Mouse (Mus musculus) kidney, embryonic 15.5 days (tissue): ENCODE data around the gene Ackr3. TPM values are rescaled to one million over a fixed set of nuclear protein-coding genes. Genes with fewer than 3 reads are reported as not detected.

ENCODE experiments used
- ATAC-seq: fragments of 200-750 bp; cut with Nextera tagmentation; replicated peaks from 2 replicates; pipeline ENCODE4 v1.8.0; 2017; ENCODE audit warnings: moderate TSS enrichment; ENCODE audit not compliant: low FRiP score
- H3K27ac ChIP-seq: fragments of 300-500 bp; sonication (generic); 2 replicates; pipeline ENCODE4 v1.5.1; 2015; ENCODE audit warnings: mild to moderate bottlenecking, inconsistent platforms
- H3K27me3 ChIP-seq: fragments of 300-500 bp; sonication (generic); 2 replicates; pipeline ENCODE4 v1.6.1; 2015; ENCODE audit warnings: inconsistent platforms
- H3K36me3 ChIP-seq: fragments of 300-500 bp; sonication (generic); 2 replicates; pipeline ENCODE4 v1.6.1; 2015; ENCODE audit warnings: inconsistent platforms
- H3K4me1 ChIP-seq: fragments of 300-500 bp; sonication (generic); 2 replicates; pipeline ENCODE4 v1.6.1; 2015; ENCODE audit warnings: inconsistent platforms
- H3K4me2 ChIP-seq: fragments of 300-500 bp; sonication (generic); 2 replicates; pipeline ENCODE4 v1.6.1; 2015; ENCODE audit warnings: moderate library complexity, mild to moderate bottlenecking, inconsistent platforms
- H3K4me3 ChIP-seq: fragments of 300-500 bp; sonication (generic); replicated peaks from 2 replicates; pipeline ENCODE4 v1.5.1; 2015; ENCODE audit warnings: mild to moderate bottlenecking, inconsistent platforms
- H3K9ac ChIP-seq: fragments of 300-500 bp; sonication (generic); 2 replicates; pipeline ENCODE4 v1.6.1; 2015; ENCODE audit warnings: mild to moderate bottlenecking, inconsistent platforms
- H3K9me3 ChIP-seq: fragments of 300-500 bp; sonication (generic); replicated peaks from 2 replicates; pipeline ENCODE4 v1.6.1; 2016; ENCODE audit warnings: inconsistent platforms
- WGBS: fragments of 180-500 bp; shearing (Covaris S2); methylation state at CpG from one replicate; pipeline ENCODE4 v1.1.7; 2015; ENCODE audit warnings: mixed read lengths; 5-methylcytosine and 5-hydroxymethylcytosine counted together
- polyA plus RNA-seq: library from polyadenylated mRNA; unstranded; fragments of >200 nt; fragmentation: Nextera tagmentation; extraction: Ambion mirVana; gene quantifications from 2 replicates; pipeline ENCODE4 v1.2.1, GENCODE M21; 2015

Ackr3 gene
- polyA plus RNA-seq, 1 experiment from 2014 or later, result 46.8 TPM

DNA sequence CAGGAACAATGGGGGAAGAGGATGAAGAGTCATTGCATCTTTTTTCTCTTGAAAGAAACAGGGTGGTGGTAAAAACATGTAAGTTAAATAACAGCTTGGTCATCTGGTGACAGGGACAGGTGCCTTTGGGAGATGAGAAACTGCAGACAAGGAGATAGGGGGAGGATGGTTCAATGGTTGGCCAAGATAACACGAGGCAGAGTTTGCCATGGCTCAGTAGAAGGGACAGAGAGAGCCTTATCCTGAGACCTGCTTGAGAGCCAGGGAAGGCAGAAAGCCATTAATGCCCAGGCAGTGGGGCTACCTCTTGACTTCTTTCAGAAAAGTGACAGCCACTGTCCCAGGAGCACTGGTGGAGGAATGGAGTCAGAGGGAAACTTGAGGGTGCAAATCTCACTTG, 43.0 kb downstream of the Ackr3 start:
- H3K4me1 ChIP-seq, result peaks cover 22% of the 10 kb centered on the region
- H3K27ac ChIP-seq, result no peak overlapping the region
- no peaks in the 10 kb centered on the region for H3K36me3 ChIP-seq
- H3K9me3 ChIP-seq, result no peaks in the 10 kb centered on the region
- H3K9ac ChIP-seq, result no peak overlapping the region
- 62% methylated on average over 1 of the region's 1 CpGs for WGBS
- no peak overlapping the region for H3K4me2 ChIP-seq
- no peaks in the 10 kb centered on the region for H3K27me3 ChIP-seq
- no peak for ATAC-seq
- no peak overlapping the region for H3K4me3 ChIP-seq

DNA sequence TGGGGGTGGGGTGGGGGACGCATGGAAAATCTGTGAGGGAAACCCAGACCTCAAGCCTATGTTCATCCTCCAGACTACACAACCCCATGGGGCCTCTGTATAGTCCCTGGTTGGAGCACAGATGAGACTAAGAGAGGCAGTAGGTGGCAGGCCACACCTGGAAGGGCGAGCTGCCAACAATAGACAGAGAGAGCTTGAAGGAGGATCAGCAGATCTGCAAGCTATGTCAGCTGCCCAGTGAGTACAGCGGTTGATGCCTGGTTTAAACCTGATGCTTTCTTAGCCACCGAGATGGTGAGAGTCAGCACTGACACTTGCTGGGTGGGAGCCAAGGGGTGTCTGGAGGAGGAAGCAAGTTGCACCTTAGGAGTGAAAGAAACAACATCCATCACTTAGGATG, 43.5 kb downstream of the Ackr3 start:
- WGBS, result 61% methylated on average over 3 of the region's 4 CpGs
- H3K4me2 ChIP-seq, result no peak overlapping the region
- peaks cover 22% of the 10 kb centered on the region for H3K4me1 ChIP-seq
- H3K36me3 ChIP-seq, result no peaks in the 10 kb centered on the region
- H3K4me3 ChIP-seq, result no peak overlapping the region
- H3K27ac ChIP-seq, result no peak overlapping the region
- no peaks in the 10 kb centered on the region for H3K27me3 ChIP-seq
- no peak for ATAC-seq
- H3K9ac ChIP-seq, result no peak overlapping the region
- no peaks in the 10 kb centered on the region for H3K9me3 ChIP-seq

DNA sequence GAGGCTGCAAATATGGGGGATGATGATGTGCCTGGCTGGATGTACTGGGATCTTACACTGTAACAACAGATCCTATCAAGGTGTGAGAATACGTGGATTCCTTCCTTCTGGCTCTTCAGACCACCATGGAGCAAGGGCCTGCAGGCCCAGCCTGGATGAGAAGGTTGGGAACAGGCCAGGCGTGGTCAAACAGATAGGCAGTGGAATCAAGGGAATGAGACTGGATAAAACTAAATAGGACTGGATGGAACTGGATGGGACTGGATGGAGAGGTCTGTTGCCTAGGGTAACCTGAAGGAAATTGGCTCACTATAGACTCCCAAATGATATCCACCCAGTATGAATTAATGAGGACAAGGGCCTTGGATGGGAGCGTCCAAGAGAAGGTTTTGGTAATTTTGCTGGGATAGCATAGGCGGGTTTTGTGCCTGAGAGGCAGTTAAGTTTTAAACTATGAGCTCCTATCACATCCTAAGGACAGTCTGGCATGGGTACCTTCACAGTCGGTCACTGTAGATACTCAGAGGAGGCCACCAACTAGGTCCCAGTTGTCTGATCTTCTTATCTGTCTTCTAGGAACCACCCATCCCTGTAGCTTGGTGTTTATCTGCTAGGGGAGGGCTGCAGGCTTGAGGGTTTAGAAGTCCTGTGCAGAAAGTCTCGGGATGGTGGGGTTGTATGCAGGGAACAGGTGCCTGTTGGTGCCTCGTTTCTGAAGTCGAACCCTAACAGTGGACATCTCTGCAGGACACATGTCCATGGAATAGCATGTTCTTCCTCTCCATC, 44.2 kb downstream of the Ackr3 start:
- Histone ChIP-seq H3K4me1 (peaks cover 27% of the 10 kb centered on the region), H3K27me3 (no peaks in the 10 kb centered on the region), H3K36me3 (no peaks in the 10 kb centered on the region), H3K9ac (no peak overlapping the region), H3K9me3 (no peaks in the 10 kb centered on the region), H3K27ac (no peak overlapping the region), H3K4me2 (no peak overlapping the region), H3K4me3 (no peak overlapping the region)
- WGBS, result 91% methylated on average over 8 of the region's 8 CpGs
- no peak for ATAC-seq

DNA sequence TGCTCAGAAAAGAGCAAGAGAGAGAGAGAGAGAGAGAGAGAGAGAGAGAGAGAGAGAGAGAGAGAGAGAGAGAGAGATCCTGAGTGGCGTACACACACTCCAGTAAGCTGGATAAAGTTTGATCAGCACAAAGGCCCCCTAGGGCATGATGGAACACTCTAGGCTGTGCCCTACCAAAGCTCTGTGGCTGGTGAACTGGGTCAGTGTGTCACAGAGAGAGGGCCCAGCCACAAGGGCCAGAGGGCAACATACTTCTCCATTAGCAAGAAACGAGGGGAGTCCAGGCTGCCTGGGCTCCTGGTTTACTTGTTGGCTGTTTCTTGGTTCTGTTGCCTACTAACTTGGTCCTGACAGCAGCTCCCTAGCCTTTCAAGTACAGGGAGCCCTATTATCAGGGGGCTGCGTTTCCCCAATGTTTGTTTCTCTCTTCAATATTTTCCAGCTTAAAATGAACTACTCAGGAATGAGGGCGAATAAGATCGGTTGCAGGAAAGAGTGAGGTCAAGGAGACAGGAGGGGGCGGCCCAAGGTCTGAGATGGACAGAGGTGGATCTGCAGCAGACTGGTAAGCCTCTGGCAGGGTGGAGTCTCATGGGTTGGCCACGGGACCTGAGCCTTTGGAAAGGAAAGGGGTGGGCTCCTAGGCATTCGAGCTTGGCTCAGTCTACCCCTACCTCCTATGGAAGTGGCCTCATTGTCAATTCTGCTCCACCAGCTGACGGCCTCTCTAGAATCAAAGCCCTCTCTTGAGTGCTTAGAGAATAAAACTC, 45.4 kb downstream of the Ackr3 start:
- Histone ChIP-seq H3K4me3 (no peak overlapping the region), H3K27ac (no peak overlapping the region), H3K9ac (no peak overlapping the region), H3K4me2 (no peak overlapping the region), H3K9me3 (no peaks in the 10 kb centered on the region), H3K27me3 (no peaks in the 10 kb centered on the region), H3K4me1 (peaks cover 38% of the 10 kb centered on the region), H3K36me3 (no peaks in the 10 kb centered on the region)
- ATAC-seq, result no peak
- 75% methylated on average over 9 of the region's 9 CpGs for WGBS

DNA sequence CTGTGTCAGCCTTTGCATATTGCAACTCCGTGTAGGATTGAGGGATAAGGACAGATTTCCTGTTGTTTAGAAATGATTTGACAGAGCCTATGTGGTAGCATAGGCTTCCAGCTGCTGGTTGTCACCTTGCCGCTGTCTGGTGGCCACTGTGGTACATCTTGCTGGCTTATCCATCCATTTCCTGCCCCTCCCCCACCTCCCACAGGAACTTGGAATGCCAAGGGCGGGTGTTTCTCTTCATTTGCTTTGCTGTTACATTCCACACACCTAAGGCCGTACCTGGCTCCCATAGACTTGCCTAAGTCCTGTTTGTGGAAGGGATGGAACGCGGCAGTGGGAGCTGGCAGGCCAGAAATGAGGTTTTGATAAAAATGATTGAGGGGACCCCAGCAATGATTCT, 46.6 kb downstream of the Ackr3 start:
- no peak overlapping the region for H3K4me2 ChIP-seq
- H3K9ac ChIP-seq, result no peak overlapping the region
- H3K4me1 ChIP-seq, result peaks cover 49% of the 10 kb centered on the region
- H3K27me3 ChIP-seq, result no peaks in the 10 kb centered on the region
- no peaks in the 10 kb centered on the region for H3K36me3 ChIP-seq
- no peak for ATAC-seq
- H3K9me3 ChIP-seq, result no peaks in the 10 kb centered on the region
- no peak overlapping the region for H3K27ac ChIP-seq
- 63% methylated on average over 6 of the region's 6 CpGs for WGBS
- H3K4me3 ChIP-seq, result no peak overlapping the region

DNA sequence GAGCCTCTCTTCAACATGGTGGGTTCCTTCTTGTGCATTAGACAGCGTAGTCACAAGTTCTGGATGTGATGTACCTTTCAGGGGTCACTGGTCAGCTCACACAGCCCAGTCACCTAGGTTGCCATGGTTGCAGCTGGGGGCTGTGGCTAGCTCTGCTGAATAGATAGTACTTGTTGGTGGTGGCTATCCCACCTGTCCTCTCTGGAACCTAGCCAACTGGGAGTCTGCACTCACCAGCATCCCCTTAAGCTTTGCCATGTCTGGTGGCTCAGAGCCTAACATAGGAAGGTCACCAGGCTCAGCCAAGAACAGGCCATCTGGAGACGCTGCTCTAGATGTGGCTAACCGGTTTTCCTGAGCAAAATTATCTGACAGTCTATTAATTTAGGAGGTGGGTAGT, 47.4 kb downstream of the Ackr3 start:
- Histone ChIP-seq H3K4me1 (peaks cover 49% of the 10 kb centered on the region), H3K9me3 (no peaks in the 10 kb centered on the region), H3K36me3 (no peaks in the 10 kb centered on the region), H3K27me3 (no peaks in the 10 kb centered on the region), H3K4me2 (no peak overlapping the region), H3K4me3 (no peak overlapping the region), H3K27ac (no peak overlapping the region), H3K9ac (no peak overlapping the region)
- 44% methylated on average over 3 of the region's 3 CpGs for WGBS
- peak; percentile 26; the same call in 1 of the 2 replicates for ATAC-seq

DNA sequence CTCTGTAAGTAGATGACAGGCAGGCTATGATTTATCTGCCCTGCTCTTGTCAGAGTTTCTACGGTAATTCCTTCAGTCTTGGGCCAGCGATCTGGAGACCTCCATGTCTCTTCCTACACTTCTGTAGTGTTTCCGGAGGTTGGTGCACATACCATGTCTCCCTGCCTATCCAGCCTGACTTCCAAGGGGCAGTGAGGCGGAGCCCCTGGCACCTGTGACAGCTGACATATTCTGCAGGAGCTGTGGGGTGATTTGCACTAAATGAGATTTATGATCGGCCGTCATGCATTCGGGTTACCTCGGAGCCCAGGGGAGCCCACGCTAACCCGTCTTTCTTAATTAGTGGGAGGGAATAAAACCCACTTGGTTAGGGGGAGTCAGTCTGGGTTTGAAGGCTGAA, 49.7 kb downstream of the Ackr3 start:
- 24% methylated on average over 10 of the region's 10 CpGs for WGBS

DNA sequence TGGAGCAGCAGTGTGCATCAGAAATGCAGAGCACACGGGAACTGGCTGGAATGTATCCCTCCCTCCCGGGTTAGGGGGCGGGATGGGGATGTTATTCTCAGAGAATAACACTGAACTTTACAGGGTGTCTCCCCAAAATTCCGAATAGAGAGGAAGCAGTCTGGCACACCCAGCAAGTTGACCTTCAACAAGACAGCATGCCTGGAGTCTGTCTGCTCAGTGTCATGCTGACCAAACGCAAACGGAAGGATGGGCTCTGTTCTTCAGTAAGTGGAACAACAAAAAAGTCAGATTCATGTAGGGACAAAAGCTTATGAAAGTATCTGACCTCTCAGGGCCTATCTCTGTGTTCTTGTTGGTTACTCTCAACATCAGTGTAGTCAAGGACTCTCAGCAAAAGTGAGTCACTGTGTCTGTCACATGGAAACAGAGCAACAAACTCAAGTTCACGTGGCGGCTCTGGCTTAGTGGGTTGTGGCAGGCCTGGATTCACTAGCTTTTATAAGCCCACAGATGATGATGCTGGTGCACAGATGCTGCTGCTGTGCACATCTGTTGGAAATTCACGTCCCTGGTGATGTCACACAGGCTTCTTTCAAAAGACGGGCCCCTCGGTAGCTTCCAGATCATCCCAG, 54.6 kb downstream of the Ackr3 start:
- 83% methylated on average over 11 of the region's 11 CpGs for WGBS
- Histone ChIP-seq H3K4me1 (peaks cover 23% of the 10 kb centered on the region), H3K27me3 (0 out of 2 replicates have a peak, but pooled peaks cover 7% of the 10 kb centered on the region), H3K4me2 (no peak overlapping the region), H3K4me3 (no peak overlapping the region), H3K36me3 (no peaks in the 10 kb centered on the region), H3K27ac (no peak overlapping the region), H3K9me3 (no peaks in the 10 kb centered on the region), H3K9ac (no peak overlapping the region)
- no peak for ATAC-seq

More for the DNA sequence above, 49.7 kb downstream of the Ackr3 start:
- no peaks in the 10 kb centered on the region for H3K36me3 ChIP-seq
- H3K27me3 ChIP-seq, result 0 out of 2 replicates have a peak, but pooled peaks cover 7% of the 10 kb centered on the region
- no peak overlapping the region for H3K27ac ChIP-seq
- H3K9me3 ChIP-seq, result no peaks in the 10 kb centered on the region
- no peak overlapping the region for H3K4me3 ChIP-seq
- peak; percentile 66 for ATAC-seq
- H3K9ac ChIP-seq, result no peak overlapping the region
- no peak overlapping the region for H3K4me2 ChIP-seq
- H3K4me1 ChIP-seq, result peaks cover 49% of the 10 kb centered on the region

DNA sequence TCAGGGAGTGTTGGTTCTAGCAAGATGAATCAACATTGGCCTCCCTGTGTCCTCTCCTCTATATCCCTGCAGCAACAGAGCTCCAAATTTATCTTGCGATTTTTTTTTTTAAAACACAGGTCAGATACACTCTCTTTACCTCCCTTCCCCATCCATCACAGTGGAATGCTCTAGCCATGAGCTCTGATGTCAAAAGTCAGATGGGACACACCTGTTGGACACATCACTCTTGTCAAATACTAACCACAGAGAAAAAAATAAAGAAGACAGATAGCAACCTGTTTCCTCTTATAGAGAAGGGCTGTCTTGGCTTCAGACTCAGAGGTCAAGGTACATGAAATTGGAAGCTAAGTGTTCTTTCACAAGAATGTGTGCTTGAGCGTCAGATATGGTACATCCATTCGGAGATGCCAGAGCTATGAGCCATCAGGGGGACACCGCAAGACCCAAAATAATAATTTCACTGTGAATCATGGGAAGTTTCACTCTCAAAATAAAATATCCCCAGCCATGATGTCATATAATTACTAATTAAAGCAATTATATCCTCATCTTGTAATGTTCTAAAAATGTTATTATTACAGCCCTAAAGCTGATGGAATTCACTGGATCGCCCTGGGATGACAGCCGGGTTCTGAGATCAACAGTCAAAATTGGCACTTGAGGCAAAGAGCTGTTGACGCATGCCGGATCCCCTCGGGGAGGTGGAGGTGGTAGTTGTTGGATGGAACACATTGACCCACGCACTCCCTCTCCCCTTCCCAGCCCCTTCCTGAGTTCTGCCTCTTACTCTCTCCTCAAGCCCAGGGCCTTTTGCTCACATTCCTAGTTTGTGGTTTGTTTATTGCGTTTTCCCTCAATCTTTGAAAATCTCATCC, 57.2 kb downstream of the Ackr3 start:
- Histone ChIP-seq H3K36me3 (no peaks in the 10 kb centered on the region), H3K4me1 (0 out of 2 replicates have a peak, but pooled peaks cover 5% of the 10 kb centered on the region), H3K9ac (no peak overlapping the region), H3K27ac (no peak overlapping the region), H3K4me2 (no peak overlapping the region), H3K4me3 (no peak overlapping the region), H3K27me3 (0 out of 2 replicates have a peak, but pooled peaks cover 7% of the 10 kb centered on the region), H3K9me3 (no peaks in the 10 kb centered on the region)
- WGBS, result 79% methylated on average over 11 of the region's 11 CpGs
- no peak for ATAC-seq

DNA sequence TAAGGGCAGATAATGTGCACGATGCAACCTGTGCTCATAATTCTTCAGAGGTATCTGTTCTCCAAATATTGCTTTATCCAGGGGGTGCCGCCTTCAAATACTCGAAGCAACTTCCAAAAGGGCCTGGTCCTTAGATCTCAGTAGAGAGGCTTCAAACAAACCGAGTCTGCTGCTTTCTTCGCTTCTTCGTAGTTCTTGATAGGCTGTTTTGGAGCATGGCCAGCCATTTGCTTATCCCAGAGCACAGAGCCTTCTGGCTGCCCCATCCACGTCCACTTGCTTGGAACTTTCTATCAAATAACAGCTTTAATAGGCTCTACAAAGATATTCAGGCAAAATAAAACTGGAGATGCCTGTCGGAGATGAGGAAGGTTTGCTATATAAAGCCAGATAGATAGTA, 58.6 kb downstream of the Ackr3 start:
- no peak overlapping the region for H3K4me2 ChIP-seq
- H3K9me3 ChIP-seq, result no peaks in the 10 kb centered on the region
- ATAC-seq, result no peak
- H3K36me3 ChIP-seq, result no peaks in the 10 kb centered on the region
- 0 out of 2 replicates have a peak overlapping the region, but pooled peaks have one; percentile 34 for H3K27ac ChIP-seq
- no peak overlapping the region for H3K4me3 ChIP-seq
- no peak overlapping the region for H3K9ac ChIP-seq
- WGBS, result 50% methylated on average over 8 of the region's 8 CpGs
- peaks cover 10% of the 10 kb centered on the region; the same call in 1 of the 2 replicates for H3K27me3 ChIP-seq
- peaks cover 9% of the 10 kb centered on the region; the same call in 1 of the 2 replicates for H3K4me1 ChIP-seq
